Mouse (Mus musculus): ENCODE results near the gene Eral1. TPM values are rescaled to one million over a fixed set of nuclear protein-coding genes. Genes with fewer than 3 reads are reported as not detected.
"Not testable (repeated sequence)": the region's sequence is repeated elsewhere in the genome, so short reads cannot be mapped to it uniquely, and the experiment has no call there.

Gene Eral1
- polyA plus RNA-seq, 1 experiment from 2014 or later = 35.9 TPM

DNA sequence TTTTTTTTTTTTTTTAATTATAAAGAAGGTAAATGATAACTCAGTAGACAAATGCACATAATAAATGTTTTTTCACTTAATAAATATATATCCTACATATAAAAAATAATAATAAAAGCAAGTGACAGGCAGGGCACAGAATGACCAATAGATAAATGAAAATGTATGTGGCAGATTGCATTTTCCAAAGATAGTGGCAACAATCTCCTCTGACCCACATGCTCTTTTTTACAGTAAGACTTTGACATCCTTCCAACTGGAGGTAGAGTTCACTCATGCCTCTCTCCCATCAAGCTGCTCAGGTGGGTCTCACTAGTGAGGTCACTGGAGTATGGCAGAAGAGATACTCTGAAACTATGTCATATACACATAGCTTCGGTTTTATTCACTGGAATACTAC lies 17.6 kb downstream of the Eral1 start:
- 89% methylated on average over 1 of the region's 1 CpGs for WGBS
- no peak for ATAC-seq (ENCODE audit: insufficient number of reproducible peaks, insufficient read depth, low FRiP score, low TSS enrichment)
- Histone ChIP-seq H3K4me3 (no peak overlapping the region), H3K27ac (no peak overlapping the region), H3K36me3 (peaks cover 25% of the 10 kb centered on the region), H3K27me3 (no peaks in the 10 kb centered on the region), H3K9ac (no peak overlapping the region), H3K4me2 (replicated peaks) (no peak overlapping the region), H3K4me1 (no peaks in the 10 kb centered on the region), H3K9me3 (no peaks in the 10 kb centered on the region)

DNA sequence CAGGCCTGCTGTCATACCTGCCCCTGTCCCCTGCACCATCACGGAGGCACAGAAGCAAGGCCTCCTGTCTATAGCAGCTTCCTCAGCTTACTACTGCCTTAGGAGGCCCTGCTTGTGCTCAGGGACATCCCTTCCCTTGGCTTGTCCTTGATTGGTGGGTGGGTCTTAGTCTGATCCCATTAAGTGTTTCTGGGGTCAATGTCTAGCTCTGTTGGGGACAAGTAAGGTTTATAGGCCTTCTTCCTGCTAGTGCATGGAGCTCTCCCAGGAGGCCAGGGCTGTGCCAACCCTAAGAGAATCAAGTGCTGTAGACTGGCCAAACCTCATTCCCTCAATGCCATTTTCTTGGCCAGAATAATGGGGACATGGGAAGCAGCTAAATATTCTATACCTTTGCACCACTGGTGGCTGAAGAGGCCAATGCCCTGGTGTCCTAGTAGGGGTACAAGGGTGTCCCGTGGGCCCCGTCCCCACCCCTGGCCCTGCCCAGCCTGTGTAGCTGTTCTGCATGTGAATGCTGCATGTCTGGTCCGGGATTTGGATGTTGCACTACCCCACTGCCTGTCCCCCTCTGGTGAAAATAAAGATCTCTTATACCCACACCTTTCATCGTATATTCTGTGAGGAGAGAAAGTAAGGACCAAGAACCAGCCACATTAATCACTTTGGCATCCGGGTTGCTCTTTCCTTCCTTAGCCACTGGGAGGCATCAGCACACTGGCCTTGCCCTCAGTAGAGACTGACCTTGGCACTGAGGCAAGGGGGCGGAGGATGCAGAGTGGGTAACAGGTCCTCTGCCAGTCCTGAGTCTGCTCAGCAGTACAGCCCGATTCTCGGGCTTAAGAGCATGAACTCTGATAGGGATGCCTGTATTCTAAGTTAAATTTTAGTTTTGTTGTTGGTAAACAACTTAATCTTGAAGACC lies 20.1 kb downstream of the Eral1 start:
- no peak overlapping the region for H3K4me3 ChIP-seq
- no peak overlapping the region for H3K9ac ChIP-seq
- H3K27ac ChIP-seq = no peak overlapping the region
- no peak overlapping the region for H3K4me2 ChIP-seq (replicated peaks)
- H3K36me3 ChIP-seq = peaks cover 44% of the 10 kb centered on the region
- no peaks in the 10 kb centered on the region for H3K4me1 ChIP-seq
- no peak for ATAC-seq (ENCODE audit: insufficient number of reproducible peaks, insufficient read depth, low FRiP score, low TSS enrichment)
- WGBS = 57% methylated on average over 9 of the region's 9 CpGs
- no peaks in the 10 kb centered on the region for H3K27me3 ChIP-seq
- H3K9me3 ChIP-seq = no peaks in the 10 kb centered on the region

DNA sequence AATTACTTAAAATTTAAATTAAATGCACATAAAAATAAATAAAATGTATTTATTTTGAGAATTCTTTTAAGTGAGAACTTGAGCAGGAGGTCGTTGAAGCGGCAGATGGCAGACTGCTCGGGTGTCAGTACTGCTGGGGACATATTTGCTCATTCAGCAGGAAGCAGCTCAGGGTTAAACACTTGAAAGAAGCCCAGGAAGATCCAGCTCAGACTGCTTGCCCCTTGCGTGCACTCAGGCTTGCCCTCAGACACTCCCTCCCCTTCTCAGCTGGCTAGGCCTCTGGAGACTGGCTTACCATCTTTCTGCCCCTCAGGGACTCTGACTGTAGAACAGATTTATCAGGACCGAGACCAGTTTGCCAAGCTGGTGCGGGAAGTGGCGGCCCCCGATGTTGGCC lies 23.2 kb downstream of the Eral1 start:
- H3K9me3 ChIP-seq = no peaks in the 10 kb centered on the region
- peaks cover 60% of the 10 kb centered on the region for H3K36me3 ChIP-seq
- 83% methylated on average over 8 of the region's 8 CpGs for WGBS
- H3K4me2 ChIP-seq (replicated peaks) = no peak overlapping the region
- no peak overlapping the region for H3K9ac ChIP-seq
- no peak overlapping the region for H3K4me3 ChIP-seq
- no peaks in the 10 kb centered on the region for H3K27me3 ChIP-seq
- H3K27ac ChIP-seq = no peak overlapping the region
- no peak for ATAC-seq (ENCODE audit: insufficient number of reproducible peaks, insufficient read depth, low FRiP score, low TSS enrichment)
- no peaks in the 10 kb centered on the region for H3K4me1 ChIP-seq

DNA sequence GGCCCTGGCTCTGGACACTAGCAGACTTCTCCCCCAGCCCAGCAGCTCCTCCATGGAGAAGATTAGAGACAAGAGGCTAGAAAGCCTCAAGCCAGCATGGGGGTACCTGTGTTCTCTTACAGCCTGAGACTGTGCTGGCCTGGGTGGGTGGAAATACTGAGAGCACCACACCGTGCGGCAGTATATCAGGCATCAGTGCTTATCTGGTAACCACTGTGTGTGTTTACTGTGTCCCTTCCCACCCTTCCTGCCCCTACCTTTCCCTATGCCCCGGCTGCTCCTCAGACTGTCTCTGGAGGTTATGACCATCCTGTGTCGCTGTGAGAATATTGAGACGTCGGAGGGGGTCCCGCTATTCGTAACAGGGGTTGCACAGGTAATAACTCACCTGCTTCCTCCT lies 27.1 kb downstream of the Eral1 start:
- H3K9me3 ChIP-seq = no peaks in the 10 kb centered on the region
- no peak overlapping the region for H3K4me3 ChIP-seq
- 95% methylated on average over 8 of the region's 8 CpGs for WGBS
- no peak overlapping the region for H3K4me2 ChIP-seq (replicated peaks)
- H3K27me3 ChIP-seq = no peaks in the 10 kb centered on the region
- H3K9ac ChIP-seq = no peak overlapping the region
- H3K27ac ChIP-seq = no peak overlapping the region
- no peaks in the 10 kb centered on the region for H3K4me1 ChIP-seq
- ATAC-seq (ENCODE audit: insufficient number of reproducible peaks, insufficient read depth, low FRiP score, low TSS enrichment) = no peak
- peaks cover 52% of the 10 kb centered on the region for H3K36me3 ChIP-seq

DNA sequence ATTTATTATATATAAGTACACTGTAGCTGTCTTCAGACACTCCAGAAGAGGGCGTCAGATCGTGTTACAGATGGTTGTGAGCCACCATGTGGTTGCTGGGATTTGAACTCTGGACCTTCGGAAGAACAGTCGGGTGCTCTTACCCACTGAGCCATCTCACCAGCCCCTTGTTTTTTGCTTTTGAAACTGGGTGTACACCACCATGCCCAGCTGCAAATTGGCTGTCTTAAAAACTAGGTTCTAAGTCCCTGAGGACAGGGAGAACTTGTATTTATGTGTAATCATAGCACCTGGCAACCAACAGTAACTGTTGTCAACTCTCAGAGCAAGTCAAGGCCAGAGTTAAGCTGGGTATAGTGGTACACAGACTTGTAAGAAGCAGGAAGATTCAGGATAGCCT lies 31.5 kb downstream of the Eral1 start:
- not testable (repeated sequence) for H3K4me1 ChIP-seq; H3K9me3 ChIP-seq; H3K4me3 ChIP-seq; H3K27ac ChIP-seq; H3K4me2 ChIP-seq (replicated peaks); H3K27me3 ChIP-seq; H3K9ac ChIP-seq; ATAC-seq (ENCODE audit: insufficient number of reproducible peaks, insufficient read depth, low FRiP score, low TSS enrichment)
- 93% methylated on average over 4 of the region's 4 CpGs for WGBS
- peaks cover 14% of the 10 kb centered on the region for H3K36me3 ChIP-seq

DNA sequence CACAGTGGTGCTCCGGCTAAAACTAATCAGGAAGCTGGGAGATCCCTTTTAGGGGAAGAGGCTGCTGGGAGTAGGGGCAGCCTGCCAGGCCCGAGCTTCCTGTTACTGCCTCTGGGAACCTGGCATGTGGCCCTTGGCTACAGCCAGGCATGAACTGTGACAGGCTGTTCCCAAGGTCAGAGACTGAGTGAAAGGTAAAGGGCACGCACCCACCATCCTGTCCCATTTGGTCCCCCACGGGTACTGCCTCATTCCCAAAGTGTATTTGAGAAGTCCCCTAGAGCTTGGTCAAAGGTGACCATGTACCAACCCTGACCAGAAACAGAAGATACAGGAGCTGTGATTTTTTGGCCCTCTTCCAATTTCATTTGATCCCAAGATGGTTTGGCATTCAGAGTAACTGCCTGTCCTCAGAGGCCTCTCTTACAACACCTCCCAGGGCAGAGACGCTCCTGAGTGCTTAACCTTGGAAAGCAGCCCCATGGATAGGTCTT lies 35.4 kb downstream of the Eral1 start:
- Histone ChIP-seq H3K4me3 (no peak overlapping the region), H3K9ac (no peak overlapping the region), H3K27me3 (no peaks in the 10 kb centered on the region), H3K27ac (no peak overlapping the region), H3K4me2 (replicated peaks) (no peak overlapping the region), H3K4me1 (0 out of 2 replicates have a peak, but pooled peaks cover 5% of the 10 kb centered on the region), H3K9me3 (no peaks in the 10 kb centered on the region), H3K36me3 (0 out of 2 replicates have a peak, but pooled peaks cover 6% of the 10 kb centered on the region)
- ATAC-seq (ENCODE audit: insufficient number of reproducible peaks, insufficient read depth, low FRiP score, low TSS enrichment) = no peak
- WGBS = 78% methylated on average over 5 of the region's 5 CpGs

DNA sequence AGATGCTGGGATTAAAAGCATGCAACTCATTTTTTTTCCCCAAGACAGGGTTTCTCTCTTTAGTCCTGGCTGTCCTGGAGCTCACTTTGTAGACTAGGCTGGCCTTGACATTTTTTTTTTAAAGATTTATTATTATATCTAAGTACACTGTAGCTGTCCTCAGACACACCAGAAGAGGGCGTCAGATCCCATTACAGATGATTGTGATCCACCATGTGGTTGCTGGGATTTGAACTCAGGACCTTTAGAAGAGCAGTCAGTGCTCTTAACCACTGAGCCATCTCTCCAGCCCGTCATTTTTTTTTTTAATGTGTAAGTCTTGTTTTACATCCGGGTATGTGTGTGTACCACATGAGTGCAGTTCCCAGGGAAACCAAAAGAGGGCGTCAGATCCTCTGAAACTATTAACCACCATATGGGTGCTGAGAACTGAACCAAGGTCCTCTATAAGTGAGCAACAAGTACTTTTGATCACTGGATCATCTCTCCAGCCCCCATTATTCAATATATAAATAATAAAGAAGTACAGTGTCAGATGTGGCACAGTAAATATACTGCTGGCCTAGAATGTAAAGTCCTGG lies 37.8 kb downstream of the Eral1 start:
- not testable (repeated sequence) for H3K4me2 ChIP-seq (replicated peaks); H3K36me3 ChIP-seq; H3K4me3 ChIP-seq; H3K27ac ChIP-seq; H3K9me3 ChIP-seq; ATAC-seq (ENCODE audit: insufficient number of reproducible peaks, insufficient read depth, low FRiP score, low TSS enrichment); H3K27me3 ChIP-seq; H3K9ac ChIP-seq
- 90% methylated on average over 4 of the region's 4 CpGs for WGBS
- H3K4me1 ChIP-seq = peaks cover 19% of the 10 kb centered on the region

DNA sequence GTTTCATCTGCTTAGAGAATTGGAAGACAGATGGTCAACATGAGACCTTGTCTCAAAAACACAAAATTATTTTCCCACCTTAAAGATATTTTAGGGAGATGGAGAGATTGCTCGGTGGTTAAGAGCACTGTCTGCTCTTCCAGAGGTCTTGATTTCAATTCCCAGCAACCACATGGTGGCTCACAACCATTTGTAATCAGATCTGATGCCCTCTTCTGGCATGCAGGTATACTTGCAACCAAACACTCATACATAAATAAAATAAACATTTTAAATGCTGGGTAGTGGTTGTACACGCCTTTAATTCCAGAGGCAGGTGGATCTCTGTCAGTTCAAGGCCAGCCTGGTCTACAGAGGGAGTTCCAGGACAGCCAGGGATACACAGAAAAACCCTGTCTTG lies 39.3 kb downstream of the Eral1 start:
- H3K27me3 ChIP-seq = no peaks in the 10 kb centered on the region
- H3K9ac ChIP-seq = no peak overlapping the region
- H3K27ac ChIP-seq = no peak overlapping the region
- no peak overlapping the region for H3K4me3 ChIP-seq
- ATAC-seq (ENCODE audit: insufficient number of reproducible peaks, insufficient read depth, low FRiP score, low TSS enrichment) = no peak
- no peak overlapping the region for H3K4me2 ChIP-seq (replicated peaks)
- H3K9me3 ChIP-seq = no peaks in the 10 kb centered on the region
- 0 out of 2 replicates have a peak, but pooled peaks cover 12% of the 10 kb centered on the region for H3K36me3 ChIP-seq
- H3K4me1 ChIP-seq = peaks cover 26% of the 10 kb centered on the region
- 69% methylated on average over 2 of the region's 2 CpGs for WGBS

DNA sequence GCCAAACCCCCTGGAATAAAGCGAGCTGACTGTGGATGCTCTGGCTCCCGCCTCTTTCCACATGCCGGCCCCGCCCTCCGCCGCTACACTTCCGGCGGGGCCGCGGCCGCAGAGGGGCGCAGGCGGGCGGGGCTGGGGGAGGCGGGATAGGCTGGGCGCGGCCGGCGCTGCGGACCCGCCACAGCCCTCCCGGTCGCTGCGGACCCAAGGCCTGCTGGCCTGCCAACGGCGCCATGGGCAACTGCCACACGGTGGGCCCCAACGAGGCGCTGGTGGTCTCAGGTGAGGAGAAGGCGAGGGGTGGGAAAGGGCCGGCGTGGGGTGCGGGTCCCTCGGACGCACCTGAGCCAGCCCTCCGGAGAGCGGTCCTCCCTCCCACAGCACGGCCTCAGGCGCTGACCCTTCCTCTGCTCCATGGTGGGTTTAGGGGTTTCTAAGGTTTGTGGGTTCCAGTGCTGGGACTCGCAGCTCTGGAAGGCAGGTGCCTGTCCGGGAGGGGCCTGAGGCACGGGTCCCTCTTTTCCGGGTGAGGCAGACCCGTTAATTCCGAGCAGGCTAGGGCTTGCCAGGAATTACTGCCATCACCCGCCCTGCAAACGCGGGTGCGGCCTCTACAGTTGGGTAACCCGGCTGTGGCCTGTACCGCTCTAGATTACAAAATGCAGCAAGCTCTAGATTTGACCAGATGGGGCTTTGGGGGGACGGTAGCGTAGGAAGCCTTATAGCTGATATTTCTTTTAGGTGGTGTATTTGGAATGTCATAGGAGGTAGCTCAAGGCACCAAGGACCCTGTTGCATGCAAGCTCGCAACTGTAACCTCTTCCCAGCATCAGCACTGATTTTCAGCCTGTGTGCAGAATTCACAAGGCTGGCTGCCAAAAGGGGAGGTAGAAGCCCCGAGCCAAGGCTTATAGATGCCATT lies 42.1 kb downstream of the Eral1 start, which contains the start of gene Flot2:
TSS of gene Flot2 (plus strand) at position 101 of the 922 bp plus-strand sequence.
- no peaks in the 10 kb centered on the region for H3K9me3 ChIP-seq
- peaks cover 22% of the 10 kb centered on the region for H3K4me1 ChIP-seq
- H3K27ac ChIP-seq = peak within 1 kb of the TSS; percentile 56; the same call in 1 of the 2 replicates
- 3% methylated on average over 55 of the region's 55 CpGs for WGBS
- H3K4me2 ChIP-seq (replicated peaks) = peak within 1 kb of the TSS; percentile 93
- peak within 1 kb of the TSS; percentile 82 for H3K9ac ChIP-seq
- H3K4me3 ChIP-seq = peak within 1 kb of the TSS; percentile 71
- H3K36me3 ChIP-seq = 0 out of 2 replicates have a peak, but pooled peaks cover 18% of the 10 kb centered on the region
- peak; percentile 79 for ATAC-seq (ENCODE audit: insufficient number of reproducible peaks, insufficient read depth, low FRiP score, low TSS enrichment)
- H3K27me3 ChIP-seq = no peaks in the 10 kb centered on the region

DNA sequence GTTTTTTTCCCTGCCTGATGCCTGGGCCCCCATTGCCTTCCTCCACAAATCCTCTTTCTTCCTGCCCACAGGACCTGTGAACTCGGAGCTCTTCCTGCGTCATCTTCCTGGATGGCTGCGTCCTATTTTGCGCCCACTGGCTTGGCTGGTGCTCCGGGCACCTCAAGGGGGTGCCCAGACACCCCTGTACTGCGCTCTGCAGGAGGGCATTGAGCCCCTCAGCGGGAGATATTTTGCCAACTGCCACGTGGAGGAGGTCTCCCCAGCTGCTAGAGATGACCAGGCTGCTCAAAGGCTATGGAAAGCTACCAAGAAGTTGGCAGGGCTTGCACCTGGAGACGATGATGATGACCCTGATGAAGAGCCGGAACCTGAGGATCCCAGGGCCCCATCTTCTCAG lies 43.4 kb downstream of the Eral1 start:
- no peak for ATAC-seq (ENCODE audit: insufficient number of reproducible peaks, insufficient read depth, low FRiP score, low TSS enrichment)
- 0 out of 2 replicates have a peak, but pooled peaks cover 12% of the 10 kb centered on the region for H3K36me3 ChIP-seq
- no peak overlapping the region for H3K9ac ChIP-seq
- no peak overlapping the region for H3K27ac ChIP-seq
- H3K9me3 ChIP-seq = no peaks in the 10 kb centered on the region
- H3K4me3 ChIP-seq = no peak overlapping the region
- peaks cover 27% of the 10 kb centered on the region for H3K4me1 ChIP-seq
- WGBS = 84% methylated on average over 10 of the region's 10 CpGs
- H3K27me3 ChIP-seq = no peaks in the 10 kb centered on the region
- no peak overlapping the region for H3K4me2 ChIP-seq (replicated peaks)

DNA sequence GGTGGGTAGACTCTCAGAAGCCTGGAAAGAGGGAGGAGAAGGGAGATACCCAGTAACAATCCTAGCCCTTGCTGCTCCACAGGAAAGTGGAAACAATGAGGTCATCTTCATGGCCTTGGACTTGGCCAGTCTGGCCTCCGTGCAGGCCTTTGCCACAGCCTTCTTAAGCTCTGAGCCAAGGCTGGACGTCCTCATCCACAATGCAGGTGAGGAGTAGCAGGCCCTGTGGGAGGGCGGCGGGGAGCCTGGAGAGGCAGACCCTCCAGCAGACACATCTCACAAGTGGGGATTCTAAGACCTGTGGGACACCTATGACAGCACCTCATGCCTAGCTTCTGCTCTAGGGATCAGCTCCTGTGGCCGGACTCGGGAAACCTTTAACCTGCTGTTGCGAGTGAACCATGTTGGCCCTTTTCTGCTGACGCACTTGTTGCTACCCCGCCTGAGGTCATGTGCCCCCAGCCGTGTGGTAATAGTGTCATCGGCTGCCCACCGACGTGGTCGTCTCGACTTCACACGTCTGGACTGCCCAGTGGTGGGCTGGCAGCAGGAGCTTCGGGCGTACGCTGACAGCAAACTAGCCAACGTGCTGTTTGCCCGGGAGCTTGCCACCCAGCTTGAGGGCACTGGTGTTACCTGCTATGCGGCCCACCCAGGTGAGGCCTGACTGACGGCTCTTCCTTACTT lies 46.1 kb downstream of the Eral1 start:
- no peaks in the 10 kb centered on the region for H3K27me3 ChIP-seq
- 91% methylated on average over 23 of the region's 23 CpGs for WGBS
- H3K4me1 ChIP-seq = peaks cover 29% of the 10 kb centered on the region
- H3K9me3 ChIP-seq = no peaks in the 10 kb centered on the region
- H3K27ac ChIP-seq = no peak overlapping the region
- H3K36me3 ChIP-seq = peaks cover 19% of the 10 kb centered on the region
- ATAC-seq (ENCODE audit: insufficient number of reproducible peaks, insufficient read depth, low FRiP score, low TSS enrichment) = no peak
- no peak overlapping the region for H3K4me3 ChIP-seq
- H3K4me2 ChIP-seq (replicated peaks) = no peak overlapping the region
- H3K9ac ChIP-seq = no peak overlapping the region
